Mouse (Mus musculus): ENCODE data around the gene Krt33a.

Gene Krt33a

DNA sequence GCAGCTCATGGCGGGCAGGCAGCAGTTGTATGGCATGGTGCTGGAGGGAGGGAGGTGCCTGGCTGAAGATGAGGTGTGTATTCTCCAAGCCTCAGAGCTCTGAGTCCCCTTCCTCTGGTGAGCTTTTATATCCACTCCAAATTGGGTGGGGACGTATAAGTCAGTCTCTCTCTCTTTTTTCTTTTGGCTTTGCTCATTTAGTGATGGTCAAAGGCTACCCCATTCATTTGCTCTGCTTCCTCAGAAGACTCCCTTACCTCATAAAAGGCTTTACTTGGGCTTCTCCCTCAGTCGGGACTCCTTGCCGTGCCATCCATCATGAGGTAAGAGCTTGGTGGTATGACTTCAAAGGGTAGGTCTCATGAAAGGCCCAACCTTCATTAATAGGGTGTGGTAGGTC, at the start of gene Krt33a:
Gene Krt33a, minus strand, starts transcription at position 101 of the 400 bp plus-strand sequence.
- no peak for DNase-seq (ENCODE audit: low spot score in 2 of 2)

GRCm38 (mm10) chr11:100058875-100059274, 42.9 kb upstream of the Krt33a start:
- DNase-seq (ENCODE audit: low spot score in 2 of 2) = no peak

GRCm38 (mm10) chr11:100055686-100056655, 40.0 kb upstream of the Krt33a start:
- no peak for DNase-seq (ENCODE audit: low spot score in 2 of 2)

DNA sequence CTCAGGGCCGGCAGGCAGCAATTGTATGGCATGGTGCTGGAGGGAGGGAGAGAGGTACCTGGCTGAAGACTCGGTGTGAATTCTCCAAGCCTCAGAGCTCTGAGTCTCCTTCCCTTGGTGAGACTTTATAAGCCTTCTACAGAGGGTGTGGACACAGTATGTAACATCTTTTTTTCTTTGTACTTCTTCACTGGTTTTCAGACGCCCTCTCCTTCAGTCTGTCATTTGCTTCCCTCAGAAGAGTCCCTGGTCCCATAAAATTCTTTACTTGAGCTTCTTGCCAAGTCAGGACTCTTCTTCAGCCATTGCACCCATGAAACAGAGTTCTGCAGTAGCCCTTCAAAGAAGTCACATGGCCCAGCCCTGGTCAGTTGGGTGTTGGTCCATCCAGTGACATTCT, 34.4 kb upstream of the Krt33a start, which contains the start of gene Krt31:
Gene Krt31, minus strand, starts transcription at position 101 of the 400 bp plus-strand sequence.
- DNase-seq (ENCODE audit: low spot score in 2 of 2) = no peak

- no peak for DNase-seq (ENCODE audit: low spot score in 2 of 2)
These were observed 31.2 kb upstream of the Krt33a start for GRCm38 (mm10) chr11:100047193-100047592.

GRCm38 (mm10) chr11:100046303-100046866, 30.4 kb upstream of the Krt33a start:
- DNase-seq (ENCODE audit: low spot score in 2 of 2) = no peak

- no peak for DNase-seq (ENCODE audit: low spot score in 2 of 2)
These were observed 25.4 kb upstream of the Krt33a start, which contains the start of gene Krt34 for GRCm38 (mm10) chr11:100041454-100041853. Gene Krt34 (minus strand): TSS chr11:100041554.

- no peak for DNase-seq (ENCODE audit: low spot score in 2 of 2)
These were observed 13.8 kb upstream of the Krt33a start, which contains the start of gene Krt33b for GRCm38 (mm10) chr11:100029768-100030167. Gene Krt33b (minus strand): TSS chr11:100029868.

GRCm38 (mm10) chr11:100021438-100021837, 5.4 kb upstream of the Krt33a start:
- DNase-seq (ENCODE audit: low spot score in 2 of 2) = peak in 1 of 2 experiments; percentile 7

DNA sequence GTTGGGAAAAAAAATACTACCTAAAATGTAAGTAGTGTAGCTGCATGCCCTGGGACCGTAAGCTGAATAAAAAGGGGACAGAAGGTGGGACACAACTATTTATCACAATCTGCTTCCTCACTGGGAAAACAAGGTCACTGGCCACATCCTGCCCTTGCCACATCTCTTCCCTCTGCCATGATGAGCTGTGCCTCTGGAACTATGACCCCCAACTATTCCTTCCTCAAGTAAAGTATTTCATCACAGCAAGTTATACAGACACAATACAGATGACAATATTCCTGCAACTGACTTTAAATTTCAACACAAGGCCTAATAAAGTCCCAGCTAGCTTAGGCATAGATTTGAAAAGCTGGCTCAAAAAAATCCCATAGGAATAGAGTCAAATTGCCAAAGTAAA, 3.5 kb upstream of the Krt33a start:
- no peak for DNase-seq (ENCODE audit: low spot score in 2 of 2)

DNA sequence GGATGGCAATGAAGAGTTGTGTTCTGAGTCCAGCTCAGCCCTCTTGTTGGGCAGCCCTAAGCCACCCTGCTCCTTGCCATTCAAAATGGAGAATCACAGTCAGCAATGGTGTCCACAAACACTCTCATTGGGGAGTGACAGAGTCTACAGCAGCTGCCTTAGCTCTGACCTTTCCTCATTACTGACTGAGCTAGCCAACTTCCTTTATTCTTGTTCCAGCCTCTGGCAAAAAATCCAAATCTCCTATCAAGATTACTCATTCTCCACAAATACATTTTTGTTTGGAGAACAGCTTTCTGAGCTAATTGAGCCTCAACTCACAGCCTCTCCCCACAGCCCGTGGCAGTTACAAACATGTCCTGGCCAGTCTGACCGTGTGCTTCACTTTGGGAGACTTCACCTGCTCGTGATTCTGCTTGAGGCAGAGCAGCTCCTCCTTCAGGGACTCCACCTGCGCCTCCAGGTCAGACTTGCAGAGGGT, 2.3 kb downstream of the Krt33a start:
- DNase-seq (ENCODE audit: low spot score in 2 of 2) = no peak

DNA sequence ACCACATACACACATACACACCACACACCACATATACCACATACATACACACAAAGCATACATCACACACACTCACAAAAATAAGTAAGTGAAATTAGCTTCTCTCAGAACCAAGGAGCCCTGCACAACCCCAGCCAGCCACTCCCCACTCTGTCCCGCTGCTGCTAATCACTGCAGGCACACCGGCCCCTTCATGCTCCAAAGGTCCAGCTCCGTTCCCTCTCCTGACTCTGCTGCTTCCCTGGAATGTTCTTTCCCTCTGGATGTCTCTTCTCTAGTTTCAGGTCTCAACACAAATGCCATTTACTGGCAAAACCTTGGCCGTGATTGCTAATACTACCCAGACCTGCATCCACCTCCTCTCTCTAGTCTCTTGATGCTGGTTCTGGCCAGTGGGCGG, 5.3 kb downstream of the Krt33a start:
- no peak for DNase-seq (ENCODE audit: low spot score in 2 of 2)

DNA sequence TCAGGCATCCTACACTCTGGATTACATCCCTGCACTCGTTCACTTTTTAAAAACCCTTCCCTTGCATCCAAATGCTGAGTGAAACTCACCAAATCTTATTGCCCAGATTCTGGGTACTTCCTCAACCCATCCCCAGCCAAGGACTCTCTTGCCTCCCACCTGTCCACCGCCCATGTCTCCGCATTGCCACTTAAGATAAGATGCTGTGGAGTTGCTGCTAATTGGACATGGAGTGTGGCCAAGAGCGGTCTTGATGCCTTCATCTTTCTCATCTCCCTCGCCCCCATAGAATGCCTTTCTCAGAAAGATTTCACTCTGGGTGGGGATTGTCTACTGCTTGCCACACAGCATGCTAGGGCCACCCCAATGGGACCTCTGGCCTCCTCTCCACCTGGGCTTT, 7.7 kb downstream of the Krt33a start:
- DNase-seq (ENCODE audit: low spot score in 2 of 2) = peak in 1 of 2 experiments; percentile 45

GRCm38 (mm10) chr11:100006624-100007023, 9.4 kb downstream of the Krt33a start:
- DNase-seq (ENCODE audit: low spot score in 2 of 2) = no peak

- DNase-seq (ENCODE audit: low spot score in 2 of 2) = no peak
These were observed 10.1 kb downstream of the Krt33a start for GRCm38 (mm10) chr11:100005905-100006304.

DNA sequence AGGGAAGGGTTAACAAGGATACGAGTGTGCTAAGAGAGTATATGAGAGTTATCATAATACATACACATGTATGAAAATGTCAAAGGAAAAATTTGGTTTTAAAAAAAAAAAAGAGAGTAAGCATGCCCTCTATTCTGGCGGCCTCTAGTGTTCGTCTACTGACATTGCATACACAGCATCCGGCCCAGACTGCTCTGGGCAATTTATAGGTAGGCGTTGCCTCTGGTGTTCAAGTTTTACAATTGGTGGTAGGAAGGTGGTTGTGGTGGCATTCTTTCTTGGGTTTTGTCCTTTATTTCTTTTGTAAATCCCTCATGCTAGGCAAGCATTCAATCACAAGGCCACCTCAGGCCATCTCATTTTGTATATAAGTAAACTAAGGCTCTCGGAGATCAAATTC, 11.2 kb downstream of the Krt33a start:
- peak in 1 of 2 experiments; percentile 15 for DNase-seq (ENCODE audit: low spot score in 2 of 2)

DNA sequence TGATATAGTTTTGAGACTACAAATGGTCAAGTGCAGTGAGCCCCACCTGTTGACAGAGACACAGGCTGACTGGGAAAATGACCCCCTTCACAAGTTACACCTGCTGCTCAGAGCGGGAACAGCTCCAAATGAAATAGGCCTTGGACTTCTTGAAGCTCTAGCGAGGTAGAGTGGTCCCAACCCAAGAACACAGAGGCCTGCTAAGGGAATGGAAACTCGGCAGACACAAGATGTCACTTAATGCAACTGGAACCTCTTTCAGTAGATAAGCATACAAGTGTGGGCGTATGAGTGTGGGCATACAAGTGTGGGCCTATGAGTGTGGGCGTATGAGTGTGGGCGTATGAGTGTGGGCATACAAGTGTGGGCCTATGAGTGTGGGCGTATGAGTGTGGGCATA, 16.9 kb downstream of the Krt33a start:
- no peak for DNase-seq (ENCODE audit: low spot score in 2 of 2)

- no peak for DNase-seq (ENCODE audit: low spot score in 2 of 2)
These were observed 21.7 kb downstream of the Krt33a start for GRCm38 (mm10) chr11:99994384-99994661.

- no peak for DNase-seq (ENCODE audit: low spot score in 2 of 2)
These were observed 22.2 kb downstream of the Krt33a start, which contains the start of gene Krtap17-1 for GRCm38 (mm10) chr11:99993620-99994383. Gene Krtap17-1 (minus strand): TSS chr11:99993994.

DNA sequence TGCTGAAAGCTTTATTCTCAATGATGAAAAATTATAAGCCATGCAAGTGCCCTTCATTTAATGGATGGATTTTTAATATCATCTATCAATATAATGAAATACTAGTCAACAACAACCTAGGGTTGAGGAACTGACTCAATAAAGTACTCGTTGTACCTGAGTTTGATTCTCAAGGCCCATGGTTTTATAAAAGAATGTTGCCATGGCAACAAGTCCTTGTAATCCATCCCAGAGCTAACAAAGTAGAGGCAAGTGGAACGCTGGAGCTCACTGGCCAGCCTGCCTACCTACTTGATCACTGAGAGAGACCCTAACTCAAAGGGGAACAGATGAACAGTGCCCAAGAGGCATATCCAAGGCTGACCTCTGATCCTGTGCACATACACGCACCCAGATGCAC, 25.4 kb downstream of the Krt33a start:
- no peak for DNase-seq (ENCODE audit: low spot score in 2 of 2)

DNA sequence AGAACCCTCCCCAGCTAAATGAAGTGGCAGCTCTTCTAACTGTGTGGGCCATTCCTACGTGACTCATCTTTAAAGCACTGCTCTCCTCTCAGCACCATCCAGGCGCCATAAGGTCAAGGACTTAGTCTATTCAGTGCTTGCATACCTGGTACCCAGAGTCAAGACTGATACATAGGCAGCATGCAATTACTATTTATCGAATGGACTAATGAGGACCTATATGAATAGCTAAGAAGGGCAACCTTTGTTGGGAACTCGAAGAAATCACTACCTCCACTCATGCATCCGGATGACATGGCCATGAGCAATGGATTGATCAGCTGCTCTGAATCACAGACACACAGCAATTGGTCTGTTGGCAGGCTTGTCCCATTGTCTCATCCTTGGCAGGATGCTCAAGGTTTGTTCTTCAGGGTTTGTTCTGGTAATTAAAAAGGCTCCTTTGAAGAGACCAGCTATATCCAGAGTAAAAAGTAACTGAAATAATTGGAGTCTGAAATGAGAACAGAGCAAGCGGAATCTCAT, 26.1 kb downstream of the Krt33a start:
- no peak for DNase-seq (ENCODE audit: low spot score in 2 of 2)

DNA sequence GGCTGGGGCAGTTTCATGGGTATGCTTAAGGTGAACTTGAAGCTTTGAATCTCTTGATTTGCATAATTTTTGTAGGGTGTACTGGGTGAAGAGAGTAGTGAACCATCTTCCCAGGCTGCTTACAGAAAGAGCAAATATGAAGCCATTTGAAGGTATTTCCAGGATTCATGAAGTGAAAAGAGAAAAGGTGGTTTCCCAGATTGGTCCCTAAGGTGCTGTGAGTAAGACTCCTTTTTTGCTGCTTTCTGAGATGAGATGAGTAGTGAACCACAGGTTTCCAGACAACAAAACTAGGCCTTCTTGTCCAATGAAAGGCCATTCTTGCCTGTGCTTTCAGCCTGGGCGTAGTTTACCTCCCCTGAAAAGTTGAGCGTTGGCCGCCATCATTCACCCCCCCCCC, 27.5 kb downstream of the Krt33a start:
- no peak for DNase-seq (ENCODE audit: low spot score in 2 of 2)

All from right cerebral cortex, postnatal 36 days (tissue).